Mouse (Mus musculus) CH12.LX (cell line): ENCODE measurements around the gene Fer1l5.

ENCODE experiments used
- CHD2 ChIP-seq: IDR thresholded peaks from 2 replicates; pipeline ENCODE4 v1.6.1; 2011; ENCODE audit warnings: low read length, improper control_type of control experiment
- CTCF ChIP-seq, 2 experiments: IDR thresholded peaks in 1 of 2; conservative IDR thresholded peaks in 1 of 2; 2 replicates each; pipeline ENCODE4 v1.5.1; 2011 to 2012; ENCODE audit warnings: low read depth in 2 of 2, low read length in 2 of 2, improper control_type of control experiment in 1 of 2, inconsistent platforms in 1 of 2, mild to moderate bottlenecking in 1 of 2, moderate library complexity in 1 of 2
- EP300 ChIP-seq: IDR thresholded peaks from 2 replicates; pipeline ENCODE4 v1.6.1; 2011; ENCODE audit warnings: low read length, improper control_type of control experiment
- ETS1 ChIP-seq: conservative IDR thresholded peaks from 2 replicates; pipeline ENCODE4 v1.6.1; 2012; ENCODE audit warnings: low read depth, mild to moderate bottlenecking, inconsistent platforms, low read length, improper control_type of control experiment, moderate library complexity
- JUND ChIP-seq: conservative IDR thresholded peaks from 2 replicates; pipeline ENCODE4 v1.6.1; 2011; ENCODE audit warnings: low read depth, low read length, improper control_type of control experiment
- KAT2A ChIP-seq: IDR thresholded peaks from 2 replicates; pipeline ENCODE4 v1.6.1; 2012; ENCODE audit warnings: low read length, improper control_type of control experiment, inconsistent platforms; ENCODE audit not compliant: insufficient replicate concordance
- MXI1 ChIP-seq: IDR thresholded peaks from 2 replicates; pipeline ENCODE4 v1.6.1; 2011; ENCODE audit warnings: mild to moderate bottlenecking, low read depth, low read length, improper control_type of control experiment
- MYC ChIP-seq: IDR thresholded peaks from 2 replicates; pipeline ENCODE4 v1.6.1; 2011; ENCODE audit warnings: low read depth, mild to moderate bottlenecking, improper control_type of control experiment, low read length
- POLR2A ChIP-seq: IDR thresholded peaks from 2 replicates; pipeline ENCODE4 v1.6.1; 2011; ENCODE audit warnings: low read depth, mild to moderate bottlenecking, improper control_type of control experiment, low read length
- POLR2AphosphoS2 ChIP-seq: IDR thresholded peaks from 2 replicates; pipeline ENCODE4 v1.6.1; 2011; ENCODE audit warnings: low read depth, low read length, improper control_type of control experiment
- TBP ChIP-seq: conservative IDR thresholded peaks from 2 replicates; pipeline ENCODE4 v1.6.1; 2011; ENCODE audit warnings: low read depth, low read length, improper control_type of control experiment
- TCF12 ChIP-seq: IDR thresholded peaks from 2 replicates; pipeline ENCODE4 v1.6.1; 2014; ENCODE audit warnings: low read depth, mild to moderate bottlenecking, inconsistent platforms, low read length, improper control_type of control experiment
- USF1 ChIP-seq: IDR thresholded peaks from 2 replicates; pipeline ENCODE4 v1.6.1; 2014; ENCODE audit warnings: low read depth, mild to moderate bottlenecking, inconsistent platforms, low read length, improper control_type of control experiment

GRCm38 (mm10) chr1:36446106-36446824, 74.2 kb downstream of the Fer1l5 start:
- no peak for TF ChIP-seq EP300
- TF ChIP-seq USF1: no peak
- no peak for TF ChIP-seq JUND
- no peak for TF ChIP-seq CHD2
- 0 out of 2 replicates have a peak, but pooled peaks have one; percentile 22 for TF ChIP-seq POLR2A
- no peak for TF ChIP-seq CTCF (conservative IDR thresholded peaks at IDR 0.05 in 1 of 2, IDR thresholded peaks at IDR 0.05 in 1 of 2; ENCODE audit: low read depth in 2 of 2, low read length in 2 of 2)
- TF ChIP-seq KAT2A: no peak
- TF ChIP-seq TCF12: no peak
- TF ChIP-seq MXI1: no peak
- TF ChIP-seq POLR2AphosphoS2: no peak
- TF ChIP-seq ETS1: no peak
- no peak for TF ChIP-seq TBP
- no peak for TF ChIP-seq MYC
